Mouse (Mus musculus) adrenal gland, adult (tissue): ENCODE data around the gene Atp5g3.
A peak's percentile ranks its signal among the peaks of the same experiment; 100 is the strongest.
"Not testable (repeated sequence)": the region's sequence is repeated elsewhere in the genome, so short reads cannot be mapped to it uniquely, and the experiment has no call there.

Source experiments
- DNase-seq, 2 experiments: peaks; one replicate each; pipeline ENCODE4 v3.0.0; 2022 to 2023; ENCODE audit warnings: low spot score in 1 of 2; ENCODE audit not compliant: inconsistent age in 2 of 2

Atp5g3 gene

GRCm38 (mm10) chr2:73911175-73911700 lies at the start of gene Atp5g3:
Gene Atp5g3 (minus strand): TSS chr2:73911326.
- peak; percentile 94 to 98 for DNase-seq

- no peak for DNase-seq
Measured at GRCm38 (mm10) chr2:73958342-73958741, 47.2 kb upstream of the Atp5g3 start.

GRCm38 (mm10) chr2:73953612-73954011 lies 42.5 kb upstream of the Atp5g3 start:
- DNase-seq, result no peak

- no peak for DNase-seq
Measured at GRCm38 (mm10) chr2:73952597-73953219, 41.6 kb upstream of the Atp5g3 start.

GRCm38 (mm10) chr2:73947360-73947759 lies 36.2 kb upstream of the Atp5g3 start:
- DNase-seq, result no peak

- no peak for DNase-seq
Measured at GRCm38 (mm10) chr2:73943735-73944134, 32.6 kb upstream of the Atp5g3 start.

- no peak for DNase-seq
Measured at GRCm38 (mm10) chr2:73942844-73943243, 31.7 kb upstream of the Atp5g3 start.

GRCm38 (mm10) chr2:73941281-73941680 lies 30.2 kb upstream of the Atp5g3 start:
- no peak for DNase-seq

- no peak for DNase-seq
Measured at GRCm38 (mm10) chr2:73940471-73940870, 29.3 kb upstream of the Atp5g3 start.

- DNase-seq, result peak in 1 of 2 experiments; percentile 40
Measured at GRCm38 (mm10) chr2:73938896-73939295, 27.8 kb upstream of the Atp5g3 start.

- DNase-seq, result peak in 1 of 2 experiments; percentile 44
Measured at GRCm38 (mm10) chr2:73932676-73933313, 21.7 kb upstream of the Atp5g3 start.

GRCm38 (mm10) chr2:73927711-73928110 lies 16.6 kb upstream of the Atp5g3 start:
- DNase-seq, result peak; percentile 23 to 73

- no peak for DNase-seq
Measured at GRCm38 (mm10) chr2:73925539-73925938, 14.4 kb upstream of the Atp5g3 start.

GRCm38 (mm10) chr2:73925089-73925488 lies 14.0 kb upstream of the Atp5g3 start:
- peak; percentile 90 to 92 for DNase-seq

- DNase-seq, result peak in 1 of 2 experiments; percentile 32
Measured at GRCm38 (mm10) chr2:73919642-73920041, 8.5 kb upstream of the Atp5g3 start.

GRCm38 (mm10) chr2:73912264-73912663 lies 1.1 kb upstream of the Atp5g3 start:
- peak in 1 of 2 experiments; percentile 41 for DNase-seq

GRCm38 (mm10) chr2:73910571-73911174 lies 453 bp downstream of the Atp5g3 start:
- DNase-seq, result peak; percentile 75 to 87

- DNase-seq, result peak in 1 of 2 experiments; percentile 49
Measured at GRCm38 (mm10) chr2:73909116-73909515, 2.0 kb downstream of the Atp5g3 start.

GRCm38 (mm10) chr2:73904679-73905078 lies 6.4 kb downstream of the Atp5g3 start:
- DNase-seq, result not testable (repeated sequence)

GRCm38 (mm10) chr2:73903536-73903935 lies 7.6 kb downstream of the Atp5g3 start:
- no peak for DNase-seq

GRCm38 (mm10) chr2:73902328-73902727 lies 8.8 kb downstream of the Atp5g3 start:
- peak in 1 of 2 experiments; percentile 56 for DNase-seq

- peak in 1 of 2 experiments; percentile 77 for DNase-seq
Measured at GRCm38 (mm10) chr2:73901169-73901568, 10.0 kb downstream of the Atp5g3 start.
